Mouse (Mus musculus) yolk sac, embryonic 10.5 days (tissue): Measurements from ENCODE around the gene Prr18.

Experiments used
- DNase-seq: peaks from one replicate; pipeline ENCODE4 v3.0.0-alpha.2; 2017; ENCODE audit warnings: low spot score

Prr18 gene

GRCm38 (mm10) chr17:8388990-8389789, 51.9 kb downstream of the Prr18 start:
- DNase-seq = no peak

DNA sequence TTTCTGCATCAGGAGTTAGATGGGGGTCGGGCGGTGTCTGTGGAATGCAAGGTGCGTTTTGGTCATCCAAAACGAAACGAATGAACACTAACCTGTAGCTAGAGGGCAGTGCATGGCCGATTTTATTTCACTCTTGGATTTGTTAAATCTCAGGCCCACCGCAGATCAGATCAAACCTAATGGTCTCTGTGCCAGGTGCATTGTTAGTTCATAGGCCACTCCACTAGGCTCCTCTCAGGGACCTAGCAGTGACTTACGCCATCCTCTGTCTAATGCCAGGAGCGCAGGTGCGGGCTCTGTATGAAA, 52.5 kb downstream of the Prr18 start:
- DNase-seq = no peak

DNA sequence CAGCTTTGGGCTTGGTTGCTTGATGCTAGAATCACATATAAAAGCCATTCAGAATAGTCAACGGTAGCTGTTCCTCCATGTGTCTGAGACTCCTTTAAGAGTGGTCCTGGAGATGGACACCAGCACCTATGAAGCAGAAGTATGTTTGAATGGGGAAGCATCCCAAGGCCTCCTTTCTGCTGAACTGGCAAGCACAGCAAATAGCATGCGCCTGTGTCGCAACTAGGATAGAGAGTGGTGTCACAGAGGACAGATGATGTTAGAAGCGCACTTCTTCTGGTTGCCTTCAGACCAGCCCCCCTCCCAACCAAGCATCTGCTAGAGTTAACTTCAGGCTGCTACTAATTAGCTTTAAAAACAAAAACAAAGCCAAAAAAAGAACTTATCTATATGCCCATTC, 53.2 kb downstream of the Prr18 start:
- DNase-seq = no peak
